Mouse (Mus musculus): ENCODE data around the gene Kcnk7.

- peak; percentile 45; the same call in 1 of the 2 replicates for TF ChIP-seq POLR2A (IDR thresholded peaks at IDR 0.05; ENCODE audit: insufficient read depth, low read depth, low read length)
- TF ChIP-seq CTCF (IDR thresholded peaks at IDR 0.05) = peak; percentile 96
- TF ChIP-seq EP300 (IDR thresholded peaks at IDR 0.05; ENCODE audit: insufficient read depth, low read depth, low read length) = peak; percentile 93
Measured at GRCm38 (mm10) chr19:5727701-5728100, 23.5 kb downstream of the Kcnk7 start.

All from heart, adult 2 months (tissue).